Mouse (Mus musculus) midbrain, embryonic 11.5 days (tissue): Measurements from ENCODE around the gene Pnpla6. TPM values are rescaled to one million over a fixed set of nuclear protein-coding genes. Genes with fewer than 3 reads are reported as not detected.

Experiments used
- ATAC-seq: fragments of 200-750 bp; cut with Nextera tagmentation; 2 replicates; pipeline ENCODE4 v1.8.0; 2017; ENCODE audit warnings: moderate TSS enrichment, moderate library complexity; ENCODE audit not compliant: low FRiP score
- DNase-seq: peaks from one replicate; pipeline ENCODE4 v3.0.0; 2015; ENCODE audit warnings: low spot score; ENCODE audit errors: missing footprints
- H3K27ac ChIP-seq: fragments of 300-500 bp; sonication (generic); 2 replicates; pipeline ENCODE4 v1.5.1; 2014; ENCODE audit warnings: low read depth, low read length
- H3K27me3 ChIP-seq: fragments of 300-500 bp; sonication (generic); 2 replicates; pipeline ENCODE4 v1.6.1; 2014; ENCODE audit warnings: mild to moderate bottlenecking, low read length, moderate library complexity, mixed read lengths; ENCODE audit not compliant: control insufficient read depth, insufficient read depth
- H3K36me3 ChIP-seq: fragments of 300-500 bp; sonication (generic); 2 replicates; pipeline ENCODE4 v1.6.1; 2014; ENCODE audit warnings: mild to moderate bottlenecking, low read length, moderate library complexity, mixed read lengths; ENCODE audit not compliant: control insufficient read depth, insufficient read depth
- H3K4me1 ChIP-seq: fragments of 300-500 bp; sonication (generic); 2 replicates; pipeline ENCODE4 v1.6.1; 2014; ENCODE audit warnings: low read length; ENCODE audit not compliant: control insufficient read depth, insufficient read depth
- H3K4me2 ChIP-seq: fragments of 300-500 bp; sonication (generic); 2 replicates; pipeline ENCODE4 v1.6.1; 2014; ENCODE audit warnings: mild to moderate bottlenecking, moderate library complexity
- H3K4me3 ChIP-seq: fragments of 300-500 bp; sonication (generic); 2 replicates; pipeline ENCODE4 v1.5.1; 2014; ENCODE audit warnings: low read depth, low read length
- H3K9ac ChIP-seq: fragments of 300-500 bp; sonication (generic); 2 replicates; pipeline ENCODE4 v1.6.1; 2014; ENCODE audit warnings: low read length
- H3K9me3 ChIP-seq: fragments of 300-500 bp; sonication (generic); 2 replicates; pipeline ENCODE4 v1.6.1; 2016; ENCODE audit warnings: low read length; ENCODE audit not compliant: control insufficient read depth
- WGBS: fragments of 180-500 bp; shearing (Covaris S2); extraction: QIAGEN DNeasy Blood & Tissue Kit; methylation state at CpG from one replicate; pipeline ENCODE4 v1.1.7; 2014; 5-methylcytosine and 5-hydroxymethylcytosine counted together
- polyA plus RNA-seq: library from polyadenylated mRNA; unstranded; fragments of >200 nt; fragmentation: Nextera tagmentation; extraction: Ambion mirVana; gene quantifications from 2 replicates; pipeline ENCODE4 v1.2.1, GENCODE M21; 2014

Pnpla6 gene
- polyA plus RNA-seq, 1 experiment from 2014 or later = 15.8 TPM

DNA sequence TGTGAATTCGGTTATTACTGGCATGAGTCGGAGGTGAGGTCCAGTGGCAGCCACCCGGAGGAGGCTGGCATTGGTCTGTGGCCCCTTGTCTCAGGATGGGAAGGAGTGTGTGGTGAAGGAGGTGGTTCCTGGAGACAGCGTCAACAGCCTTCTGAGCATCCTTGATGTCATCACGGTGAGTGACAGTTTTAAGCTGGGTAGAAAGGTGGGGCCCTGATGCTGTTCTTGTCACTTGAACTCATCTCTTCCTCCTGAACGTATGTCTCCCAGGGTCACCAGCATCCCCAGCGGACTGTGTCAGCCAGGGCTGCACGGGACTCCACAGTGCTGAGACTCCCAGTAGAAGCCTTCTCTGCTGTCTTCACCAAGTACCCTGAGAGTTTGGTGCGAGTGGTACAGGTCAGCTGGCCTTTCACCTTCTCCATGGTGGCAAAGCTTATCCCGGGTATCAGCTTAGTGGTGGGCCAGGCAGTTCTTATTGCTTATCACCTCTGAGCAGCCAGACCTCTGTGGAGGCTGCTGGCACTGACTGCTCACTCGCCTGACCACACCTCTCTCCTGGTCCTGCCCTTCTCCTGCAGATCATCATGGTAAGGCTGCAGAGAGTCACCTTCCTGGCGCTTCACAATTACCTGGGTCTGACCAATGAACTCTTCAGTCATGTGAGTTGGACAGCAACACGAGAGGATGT is 7.0 kb downstream of the Pnpla6 start:
- no peak overlapping the region for H3K4me2 ChIP-seq
- ATAC-seq = no peak

DNA sequence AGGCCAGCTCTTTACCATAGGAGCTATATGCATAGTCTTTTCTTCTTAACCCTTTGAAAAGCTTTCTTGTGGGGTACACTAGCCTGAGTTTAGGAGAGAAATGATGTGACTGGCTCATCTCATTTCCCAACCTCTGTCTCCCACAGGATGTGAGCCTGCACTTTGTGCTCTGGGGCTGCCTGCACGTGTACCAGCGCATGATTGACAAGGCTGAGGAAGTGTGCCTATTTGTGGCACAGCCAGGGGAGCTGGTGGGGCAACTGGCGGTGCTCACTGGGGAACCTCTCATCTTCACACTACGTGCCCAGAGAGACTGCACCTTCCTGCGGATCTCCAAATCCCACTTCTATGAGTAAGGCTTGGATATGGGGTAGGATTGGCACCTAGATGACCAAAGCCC is 15.6 kb downstream of the Pnpla6 start:
- DNase-seq = no peak
- Histone ChIP-seq H3K27ac (no peak overlapping the region), H3K4me3 (no peak overlapping the region), H3K27me3 (no peaks in the 10 kb centered on the region), H3K36me3 (peaks cover 4% of the 10 kb centered on the region; the same call in 1 of the 2 replicates), H3K9ac (no peak overlapping the region), H3K4me1 (no peaks in the 10 kb centered on the region), H3K9me3 (no peaks in the 10 kb centered on the region), H3K4me2 (no peak overlapping the region)
- ATAC-seq = no peak
- WGBS = 87% methylated on average over 5 of the region's 5 CpGs

More for the DNA sequence above, 7.0 kb downstream of the Pnpla6 start:
- DNase-seq = no peak
- Histone ChIP-seq H3K4me3 (no peak overlapping the region), H3K9me3 (no peaks in the 10 kb centered on the region), H3K36me3 (peaks cover 2% of the 10 kb centered on the region; the same call in 1 of the 2 replicates), H3K4me1 (no peaks in the 10 kb centered on the region), H3K27me3 (no peaks in the 10 kb centered on the region), H3K9ac (no peak overlapping the region), H3K27ac (no peak overlapping the region)
- 90% methylated on average over 13 of the region's 13 CpGs for WGBS

DNA sequence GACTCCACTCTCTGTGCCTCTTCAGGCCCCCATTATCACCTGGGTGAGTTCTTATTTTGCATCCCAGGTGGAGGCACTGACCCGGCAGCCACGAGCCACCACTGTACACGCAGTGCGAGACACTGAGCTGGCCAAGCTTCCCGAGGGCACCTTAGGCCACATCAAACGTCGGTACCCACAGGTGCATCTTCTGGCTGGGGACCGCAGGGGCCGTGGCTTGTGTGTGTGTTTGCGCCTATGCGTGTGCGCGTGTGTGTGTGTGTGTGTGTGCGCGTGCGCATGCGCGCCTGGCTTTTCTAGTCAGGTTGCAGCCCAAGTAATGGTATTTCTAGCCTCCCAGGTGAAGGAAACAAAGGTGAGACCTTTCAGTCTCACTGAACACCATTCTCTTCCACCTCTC is 16.8 kb downstream of the Pnpla6 start:
- Histone ChIP-seq H3K9ac (no peak overlapping the region), H3K4me1 (no peaks in the 10 kb centered on the region), H3K9me3 (no peaks in the 10 kb centered on the region), H3K4me3 (no peak overlapping the region), H3K27me3 (no peaks in the 10 kb centered on the region), H3K36me3 (peaks cover 4% of the 10 kb centered on the region; the same call in 1 of the 2 replicates), H3K4me2 (no peak overlapping the region), H3K27ac (no peak overlapping the region)
- DNase-seq (no peak), ATAC-seq (no peak)
- 92% methylated on average over 18 of the region's 18 CpGs for WGBS

DNA sequence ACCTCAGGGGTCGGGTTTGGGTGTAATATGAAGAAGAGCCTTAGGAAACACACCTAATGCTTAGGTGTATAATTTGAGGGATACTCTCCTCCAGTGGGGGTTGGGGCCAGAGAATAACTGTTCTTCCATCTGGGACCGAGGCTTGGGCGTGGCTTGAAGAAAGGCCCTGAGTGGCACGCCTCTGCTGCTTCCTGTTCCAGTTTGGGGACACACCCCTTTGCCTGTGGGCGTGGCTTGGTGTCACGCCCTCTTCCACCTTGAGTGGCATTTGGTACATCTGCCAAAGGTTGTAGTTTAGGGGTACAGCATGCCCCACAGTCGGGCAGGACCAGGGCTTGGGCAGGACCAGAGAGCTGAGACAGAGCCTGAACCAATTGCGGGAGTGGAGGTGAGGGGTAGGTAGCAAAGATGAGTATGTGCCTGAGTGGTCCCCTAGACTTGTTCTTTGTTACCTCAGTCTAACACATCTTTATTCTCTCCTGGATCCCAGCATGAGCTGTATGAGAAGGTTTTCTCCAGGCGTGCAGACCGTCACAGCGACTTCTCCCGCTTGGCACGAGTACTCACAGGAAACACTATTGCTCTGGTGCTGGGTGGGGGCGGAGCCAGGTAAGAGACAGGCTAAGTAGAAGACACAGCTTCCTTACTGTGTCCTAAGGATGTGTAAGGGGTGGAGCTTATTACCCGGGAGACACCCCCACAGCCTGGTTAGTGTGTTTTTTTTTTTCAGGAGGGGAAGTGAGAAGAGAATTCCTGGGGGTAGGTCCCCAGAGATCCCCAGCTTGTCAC is 21.1 kb downstream of the Pnpla6 start:
- no peaks in the 10 kb centered on the region for H3K27me3 ChIP-seq
- H3K4me3 ChIP-seq = no peak overlapping the region
- DNase-seq (no peak), ATAC-seq (peak; percentile 60)
- H3K9ac ChIP-seq = no peak overlapping the region
- 59% methylated on average over 15 of the region's 15 CpGs for WGBS
- H3K4me1 ChIP-seq = no peaks in the 10 kb centered on the region
- no peak overlapping the region for H3K4me2 ChIP-seq
- H3K27ac ChIP-seq = no peak overlapping the region
- peaks cover 3% of the 10 kb centered on the region; the same call in 1 of the 2 replicates for H3K36me3 ChIP-seq
- H3K9me3 ChIP-seq = no peaks in the 10 kb centered on the region

GRCm38 (mm10) chr8:3536940-3537339 is 21.8 kb downstream of the Pnpla6 start:
- H3K9me3 ChIP-seq = no peaks in the 10 kb centered on the region
- WGBS = 96% methylated on average over 9 of the region's 9 CpGs
- DNase-seq = no peak
- H3K9ac ChIP-seq = no peak overlapping the region
- ATAC-seq = 0 out of 2 replicates have a peak, but pooled peaks have one; percentile 7
- H3K27me3 ChIP-seq = no peaks in the 10 kb centered on the region
- no peaks in the 10 kb centered on the region for H3K36me3 ChIP-seq
- H3K4me3 ChIP-seq = no peak overlapping the region
- H3K27ac ChIP-seq = no peak overlapping the region
- H3K4me2 ChIP-seq = no peak overlapping the region
- H3K4me1 ChIP-seq = no peaks in the 10 kb centered on the region

GRCm38 (mm10) chr8:3537666-3538065 is 22.5 kb downstream of the Pnpla6 start:
- DNase-seq = no peak
- Histone ChIP-seq H3K9me3 (no peaks in the 10 kb centered on the region), H3K9ac (no peak overlapping the region), H3K4me3 (no peak overlapping the region), H3K27me3 (no peaks in the 10 kb centered on the region), H3K27ac (no peak overlapping the region), H3K36me3 (no peaks in the 10 kb centered on the region), H3K4me1 (no peaks in the 10 kb centered on the region), H3K4me2 (no peak overlapping the region)
- 95% methylated on average over 25 of the region's 26 CpGs for WGBS
- 0 out of 2 replicates have a peak, but pooled peaks have one; percentile 33 for ATAC-seq

GRCm38 (mm10) chr8:3539146-3539545 is 24.0 kb downstream of the Pnpla6 start:
- no peak overlapping the region for H3K4me3 ChIP-seq

GRCm38 (mm10) chr8:3540076-3540475 is 24.9 kb downstream of the Pnpla6 start:
- ATAC-seq (no peak), DNase-seq (no peak)
- no peaks in the 10 kb centered on the region for H3K27me3 ChIP-seq
- H3K27ac ChIP-seq = no peak overlapping the region
- H3K4me2 ChIP-seq = no peak overlapping the region
- H3K9me3 ChIP-seq = no peaks in the 10 kb centered on the region
- WGBS = 93% methylated on average over 4 of the region's 4 CpGs
- no peak overlapping the region for H3K4me3 ChIP-seq
- H3K36me3 ChIP-seq = peaks cover 3% of the 10 kb centered on the region; the same call in 1 of the 2 replicates
- H3K4me1 ChIP-seq = no peaks in the 10 kb centered on the region
- no peak overlapping the region for H3K9ac ChIP-seq

More at GRCm38 (mm10) chr8:3539146-3539545, 24.0 kb downstream of the Pnpla6 start:
- Histone ChIP-seq H3K4me1 (no peaks in the 10 kb centered on the region), H3K27me3 (no peaks in the 10 kb centered on the region), H3K27ac (no peak overlapping the region), H3K9ac (no peak overlapping the region), H3K9me3 (no peaks in the 10 kb centered on the region), H3K4me2 (no peak overlapping the region), H3K36me3 (peaks cover 2% of the 10 kb centered on the region; the same call in 1 of the 2 replicates)
- ATAC-seq (no peak), DNase-seq (no peak)
- 85% methylated on average over 7 of the region's 7 CpGs for WGBS

DNA sequence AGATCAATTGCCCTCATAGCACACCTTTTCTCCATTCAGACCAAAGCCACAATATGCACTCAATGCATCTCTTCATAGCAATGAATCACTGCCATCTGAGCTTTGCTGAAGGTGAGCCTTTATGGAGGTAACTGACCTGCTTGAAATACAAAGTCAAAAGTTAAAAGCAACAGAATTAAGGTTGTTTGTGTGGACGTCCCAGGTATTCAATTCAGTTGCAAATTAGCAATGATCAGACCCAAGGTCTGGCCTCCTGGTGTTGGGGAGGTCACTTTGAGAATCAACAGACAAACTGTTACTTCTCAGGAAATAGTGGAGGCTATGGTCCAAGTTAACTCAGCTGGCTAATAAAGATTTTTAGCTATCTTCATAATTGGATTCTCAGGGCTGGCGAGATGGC is 31.3 kb downstream of the Pnpla6 start:
- peaks cover 3% of the 10 kb centered on the region; the same call in 1 of the 2 replicates for H3K36me3 ChIP-seq
- no peaks in the 10 kb centered on the region for H3K9me3 ChIP-seq
- DNase-seq = no peak
- no peak overlapping the region for H3K27ac ChIP-seq
- no peaks in the 10 kb centered on the region for H3K27me3 ChIP-seq
- no peak overlapping the region for H3K4me3 ChIP-seq
- H3K4me1 ChIP-seq = no peaks in the 10 kb centered on the region
- no peak for ATAC-seq
- H3K4me2 ChIP-seq = no peak overlapping the region
- WGBS = 89% methylated on average over 2 of the region's 2 CpGs
- H3K9ac ChIP-seq = no peak overlapping the region
